Mouse (Mus musculus) embryonic facial prominence, embryonic 15.5 days (tissue): Measurements from ENCODE around the gene Cacybp. TPM values are rescaled to one million over a fixed set of nuclear protein-coding genes. Genes with fewer than 3 reads are reported as not detected.
A peak's percentile ranks its signal among the peaks of the same experiment; 100 is the strongest.

Experiments used
- ATAC-seq: fragments of 200-750 bp; cut with Nextera tagmentation; 2 replicates; pipeline ENCODE4 v1.8.0; 2017; ENCODE audit warnings: low read depth, moderate TSS enrichment; ENCODE audit not compliant: insufficient number of reproducible peaks, low FRiP score, low TSS enrichment
- H3K27ac ChIP-seq: fragments of 300-500 bp; sonication (generic); replicated peaks from 2 replicates; pipeline ENCODE4 v1.5.1; 2015; ENCODE audit warnings: mild to moderate bottlenecking, inconsistent platforms
- H3K27me3 ChIP-seq: fragments of 300-500 bp; sonication (generic); 2 replicates; pipeline ENCODE4 v1.6.1; 2015; ENCODE audit warnings: inconsistent platforms
- H3K36me3 ChIP-seq: fragments of 300-500 bp; sonication (generic); 2 replicates; pipeline ENCODE4 v1.6.1; 2015; ENCODE audit warnings: mild to moderate bottlenecking, inconsistent platforms
- H3K4me1 ChIP-seq: fragments of 300-500 bp; sonication (generic); 2 replicates; pipeline ENCODE4 v1.6.1; 2015; ENCODE audit warnings: inconsistent platforms
- H3K4me2 ChIP-seq: fragments of 300-500 bp; sonication (generic); replicated peaks from 2 replicates; pipeline ENCODE4 v1.6.1; 2015; ENCODE audit warnings: mild to moderate bottlenecking, inconsistent platforms
- H3K4me3 ChIP-seq: fragments of 300-500 bp; sonication (generic); replicated peaks from 2 replicates; pipeline ENCODE4 v1.5.1; 2015; ENCODE audit warnings: mild to moderate bottlenecking, inconsistent platforms
- H3K9ac ChIP-seq: fragments of 300-500 bp; sonication (generic); 2 replicates; pipeline ENCODE4 v1.6.1; 2015; ENCODE audit warnings: inconsistent platforms
- H3K9me3 ChIP-seq: fragments of 300-500 bp; sonication (generic); replicated peaks from 2 replicates; pipeline ENCODE4 v1.6.1; 2016; ENCODE audit warnings: inconsistent platforms
- WGBS: fragments of 180-500 bp; shearing (Covaris S2); methylation state at CpG from one replicate; pipeline ENCODE4 v1.1.7; 2015; 5-methylcytosine and 5-hydroxymethylcytosine counted together
- polyA plus RNA-seq: library from polyadenylated mRNA; unstranded; fragments of >200 nt; fragmentation: Nextera tagmentation; extraction: Ambion mirVana; gene quantifications from 2 replicates; pipeline ENCODE4 v1.2.1, GENCODE M21; 2015

Cacybp gene
- polyA plus RNA-seq, 1 experiment from 2014 or later, result 172 TPM

- no peak for ATAC-seq
- H3K36me3 ChIP-seq, result no peaks in the 10 kb centered on the region
- no peak overlapping the region for H3K27ac ChIP-seq
- H3K4me1 ChIP-seq, result no peaks in the 10 kb centered on the region
- 62% methylated on average over 4 of the region's 5 CpGs for whole genome bisulfite sequencing
- H3K4me3 ChIP-seq, result no peak overlapping the region
- H3K9me3 ChIP-seq, result no peaks in the 10 kb centered on the region
- no peak overlapping the region for H3K4me2 ChIP-seq
- H3K9ac ChIP-seq, result no peak overlapping the region
- no peaks in the 10 kb centered on the region for H3K27me3 ChIP-seq
Measured at GRCm38 (mm10) chr1:160166600-160166999, 46.1 kb downstream of the Cacybp start.

- no peak overlapping the region for H3K4me2 ChIP-seq
- H3K36me3 ChIP-seq, result no peaks in the 10 kb centered on the region
- H3K27me3 ChIP-seq, result no peaks in the 10 kb centered on the region
- peaks cover 9% of the 10 kb centered on the region for H3K4me1 ChIP-seq
- H3K4me3 ChIP-seq, result no peak overlapping the region
- WGBS, result 84% methylated on average over 2 of the region's 2 CpGs
- ATAC-seq, result no peak
- H3K9me3 ChIP-seq, result no peaks in the 10 kb centered on the region
- H3K9ac ChIP-seq, result no peak overlapping the region
- no peak overlapping the region for H3K27ac ChIP-seq
Measured at GRCm38 (mm10) chr1:160158190-160158589, 54.5 kb downstream of the Cacybp start.

- Histone ChIP-seq H3K9ac (no peak within 1 kb of the TSS), H3K4me3 (0 out of 2 replicates have a peak within 1 kb of the TSS, but pooled peaks have one; percentile 3), H3K9me3 (no peaks in the 10 kb centered on the region), H3K27ac (0 out of 2 replicates have a peak within 1 kb of the TSS, but pooled peaks have one; percentile 28), H3K4me1 (peaks cover 21% of the 10 kb centered on the region), H3K27me3 (no peaks in the 10 kb centered on the region), H3K36me3 (no peaks in the 10 kb centered on the region), H3K4me2 (no peak within 1 kb of the TSS; the same call in 1 of the 2 replicates)
- ATAC-seq, result no peak
- WGBS, result 33% methylated on average over 8 of the region's 8 CpGs
Measured at GRCm38 (mm10) chr1:160153480-160153879, 59.2 kb downstream of the Cacybp start, which contains the start of gene Tnn. Gene Tnn, minus strand, starts transcription at chr1:160153580.

Other genes with a start within 250 kb of the Cacybp start
- 15.7 and 19.6 TPM in 2 replicates for gene 4930523C07Rik, start 168.5 kb downstream of the Cacybp start, polyA plus RNA-seq
- gene Tnn, start 59.3 kb downstream of the Cacybp start, polyA plus RNA-seq, result 12.4 and 16.9 TPM in 2 replicates
- 225 and 232 TPM in 2 replicates for gene Mrps14, start 17.7 kb downstream of the Cacybp start, polyA plus RNA-seq